Mouse (Mus musculus): ENCODE measurements around the gene Cfap20. TPM values are rescaled to one million over a fixed set of nuclear protein-coding genes. Genes with fewer than 3 reads are reported as not detected.
"Not testable (repeated sequence)": the region's sequence is repeated elsewhere in the genome, so short reads cannot be mapped to it uniquely, and the experiment has no call there.

Cfap20 gene
- polyA plus RNA-seq, 1 experiment from 2014 or later, result 148 TPM

GRCm38 (mm10) chr8:95380953-95381352 lies 53.7 kb downstream of the Cfap20 start:
- no peaks in the 10 kb centered on the region for H3K9me3 ChIP-seq
- no peak overlapping the region for H3K27ac ChIP-seq (replicated peaks)
- DNase-seq (ENCODE audit: low spot score), result no peak
- H3K4me1 ChIP-seq, result peaks cover 14% of the 10 kb centered on the region
- H3K27me3 ChIP-seq (replicated peaks; ENCODE audit: low read depth, poor library complexity, severe bottlenecking), result no peaks in the 10 kb centered on the region
- no peaks in the 10 kb centered on the region for H3K36me3 ChIP-seq (replicated peaks)
- H3K4me3 ChIP-seq, result no peak overlapping the region

GRCm38 (mm10) chr8:95378928-95379327 lies 55.7 kb downstream of the Cfap20 start:
- H3K9me3 ChIP-seq; H3K27me3 ChIP-seq (replicated peaks; ENCODE audit: low read depth, poor library complexity, severe bottlenecking); DNase-seq (ENCODE audit: low spot score); H3K36me3 ChIP-seq (replicated peaks); H3K4me3 ChIP-seq; H3K27ac ChIP-seq (replicated peaks): not testable (repeated sequence)
- peaks cover 18% of the 10 kb centered on the region for H3K4me1 ChIP-seq
- 95% methylated on average over 11 of the region's 11 CpGs for WGBS

- Histone ChIP-seq H3K27me3 (replicated peaks; ENCODE audit: low read depth, poor library complexity, severe bottlenecking) (no peaks in the 10 kb centered on the region), H3K27ac (replicated peaks) (peak overlapping the region; percentile 40), H3K4me1 (peaks cover 29% of the 10 kb centered on the region), H3K9me3 (no peaks in the 10 kb centered on the region), H3K4me3 (no peak overlapping the region), H3K36me3 (replicated peaks) (peaks cover 12% of the 10 kb centered on the region)
- peak; percentile 47 for DNase-seq (ENCODE audit: low spot score)
- 46% methylated on average over 7 of the region's 7 CpGs for WGBS
These were observed 56.8 kb downstream of the Cfap20 start for GRCm38 (mm10) chr8:95377863-95378291.

GRCm38 (mm10) chr8:95377101-95377500 lies 57.6 kb downstream of the Cfap20 start:
- Histone ChIP-seq H3K4me3 (no peak overlapping the region), H3K9me3 (no peaks in the 10 kb centered on the region), H3K4me1 (peaks cover 29% of the 10 kb centered on the region), H3K27me3 (replicated peaks; ENCODE audit: low read depth, poor library complexity, severe bottlenecking) (no peaks in the 10 kb centered on the region), H3K27ac (replicated peaks) (peak overlapping the region; percentile 40), H3K36me3 (replicated peaks) (peaks cover 20% of the 10 kb centered on the region)
- 84% methylated on average over 4 of the region's 4 CpGs for WGBS
- DNase-seq (ENCODE audit: low spot score), result no peak

GRCm38 (mm10) chr8:95376309-95376999 lies 58.2 kb downstream of the Cfap20 start:
- 84% methylated on average over 12 of the region's 12 CpGs for WGBS
- no peaks in the 10 kb centered on the region for H3K9me3 ChIP-seq
- peaks cover 26% of the 10 kb centered on the region for H3K36me3 ChIP-seq (replicated peaks)
- no peak for DNase-seq (ENCODE audit: low spot score)
- no peak overlapping the region for H3K4me3 ChIP-seq
- peaks cover 29% of the 10 kb centered on the region for H3K4me1 ChIP-seq
- H3K27me3 ChIP-seq (replicated peaks; ENCODE audit: low read depth, poor library complexity, severe bottlenecking), result no peaks in the 10 kb centered on the region
- no peak overlapping the region for H3K27ac ChIP-seq (replicated peaks)

GRCm38 (mm10) chr8:95375374-95375930 lies 59.2 kb downstream of the Cfap20 start:
- Histone ChIP-seq H3K4me3 (no peak overlapping the region), H3K36me3 (replicated peaks) (peaks cover 35% of the 10 kb centered on the region), H3K4me1 (peaks cover 29% of the 10 kb centered on the region), H3K27me3 (replicated peaks; ENCODE audit: low read depth, poor library complexity, severe bottlenecking) (no peaks in the 10 kb centered on the region), H3K9me3 (no peaks in the 10 kb centered on the region), H3K27ac (replicated peaks) (no peak overlapping the region)
- DNase-seq (ENCODE audit: low spot score), result no peak
- 59% methylated on average over 7 of the region's 7 CpGs for WGBS

- Histone ChIP-seq H3K4me1 (peaks cover 36% of the 10 kb centered on the region), H3K27ac (replicated peaks) (no peak overlapping the region), H3K4me3 (no peak overlapping the region), H3K9me3 (no peaks in the 10 kb centered on the region), H3K36me3 (replicated peaks) (peaks cover 45% of the 10 kb centered on the region), H3K27me3 (replicated peaks; ENCODE audit: low read depth, poor library complexity, severe bottlenecking) (no peaks in the 10 kb centered on the region)
- 85% methylated on average over 3 of the region's 3 CpGs for WGBS
- no peak for DNase-seq (ENCODE audit: low spot score)
These were observed 60.2 kb downstream of the Cfap20 start for GRCm38 (mm10) chr8:95374429-95374828.

GRCm38 (mm10) chr8:95373389-95374002 lies 61.2 kb downstream of the Cfap20 start:
- H3K9me3 ChIP-seq, result no peaks in the 10 kb centered on the region
- no peaks in the 10 kb centered on the region for H3K27me3 ChIP-seq (replicated peaks; ENCODE audit: low read depth, poor library complexity, severe bottlenecking)
- H3K36me3 ChIP-seq (replicated peaks), result peaks cover 54% of the 10 kb centered on the region
- WGBS, result 83% methylated on average over 12 of the region's 12 CpGs
- peaks cover 43% of the 10 kb centered on the region for H3K4me1 ChIP-seq
- 0 out of 2 replicates have a peak overlapping the region, but pooled peaks have one; percentile 7 for H3K27ac ChIP-seq (replicated peaks)
- no peak overlapping the region for H3K4me3 ChIP-seq
- DNase-seq (ENCODE audit: low spot score), result no peak

Other genes starting within 250 kb of the Cfap20 start
- gene Kifc3, start 232.1 kb downstream of the Cfap20 start, polyA plus RNA-seq (2016; fragmentation: Nextera tagmentation; extraction: Ambion mirVana), result 8.4 and 8.7 TPM in 2 replicates
- gene Cngb1, start 128.3 kb downstream of the Cfap20 start, polyA plus RNA-seq (2016; fragmentation: Nextera tagmentation; extraction: Ambion mirVana), result not detected in 2 replicates
- not detected in 2 replicates for gene Tepp, start 124.3 kb downstream of the Cfap20 start, polyA plus RNA-seq (2016; fragmentation: Nextera tagmentation; extraction: Ambion mirVana)
- 11.5 and 12.4 TPM in 2 replicates for gene Zfp319, start 102.9 kb downstream of the Cfap20 start, polyA plus RNA-seq (2016; fragmentation: Nextera tagmentation; extraction: Ambion mirVana)
- 42.2 and 47.0 TPM in 2 replicates for gene Usb1, start 102.6 kb downstream of the Cfap20 start, polyA plus RNA-seq (2016; fragmentation: Nextera tagmentation; extraction: Ambion mirVana)
- 11.3 and 12.5 TPM in 2 replicates for gene Mmp15, start 82.6 kb downstream of the Cfap20 start, polyA plus RNA-seq (2016; fragmentation: Nextera tagmentation; extraction: Ambion mirVana)
- 12.6 and 15.2 TPM in 2 replicates for gene Csnk2a2, start 55.2 kb upstream of the Cfap20 start, polyA plus RNA-seq (2016; fragmentation: Nextera tagmentation; extraction: Ambion mirVana)
- 0.11 and 0.30 TPM in 2 replicates for gene Ccdc113, start 99.2 kb upstream of the Cfap20 start, polyA plus RNA-seq (2016; fragmentation: Nextera tagmentation; extraction: Ambion mirVana)
- gene Prss54, start 141.5 kb upstream of the Cfap20 start, polyA plus RNA-seq (2016; fragmentation: Nextera tagmentation; extraction: Ambion mirVana), result not detected in 2 replicates
- gene Gins3, start 198.6 kb upstream of the Cfap20 start, polyA plus RNA-seq (2016; fragmentation: Nextera tagmentation; extraction: Ambion mirVana), result 31.8 and 32.2 TPM in 2 replicates
- gene Ndrg4, start 242.1 kb upstream of the Cfap20 start, polyA plus RNA-seq (2016; fragmentation: Nextera tagmentation; extraction: Ambion mirVana), result 18.5 and 20.6 TPM in 2 replicates

All from embryonic facial prominence, embryonic 10.5 days (tissue).